Mouse (Mus musculus) heart, embryonic 15.5 days (tissue): Measurements from ENCODE around the gene Cplx2. TPM values are rescaled to one million over a fixed set of nuclear protein-coding genes. Genes with fewer than 3 reads are reported as not detected.

Source experiments
- ATAC-seq: fragments of 200-750 bp; cut with Nextera tagmentation; replicated peaks from 2 replicates; pipeline ENCODE4 v1.8.0; 2017; ENCODE audit warnings: low read depth, moderate TSS enrichment; ENCODE audit not compliant: insufficient number of reproducible peaks, insufficient read depth, low FRiP score
- H3K27ac ChIP-seq: fragments of 300-500 bp; sonication (generic); 2 replicates; pipeline ENCODE4 v1.5.1; 2015; ENCODE audit warnings: mild to moderate bottlenecking, inconsistent platforms
- H3K27me3 ChIP-seq: fragments of 300-500 bp; sonication (generic); 2 replicates; pipeline ENCODE4 v1.6.1; 2015; ENCODE audit warnings: inconsistent platforms
- H3K36me3 ChIP-seq: fragments of 300-500 bp; sonication (generic); 2 replicates; pipeline ENCODE4 v1.6.1; 2015; ENCODE audit warnings: mild to moderate bottlenecking, inconsistent platforms
- H3K4me1 ChIP-seq: fragments of 300-500 bp; sonication (generic); replicated peaks from 2 replicates; pipeline ENCODE4 v1.6.1; 2015; ENCODE audit warnings: inconsistent platforms
- H3K4me2 ChIP-seq: fragments of 300-500 bp; sonication (generic); 2 replicates; pipeline ENCODE4 v1.6.1; 2015; ENCODE audit warnings: inconsistent platforms, mild to moderate bottlenecking, moderate library complexity
- H3K4me3 ChIP-seq: fragments of 300-500 bp; sonication (generic); 2 replicates; pipeline ENCODE4 v1.5.1; 2015; ENCODE audit warnings: mild to moderate bottlenecking, inconsistent platforms
- H3K9ac ChIP-seq: fragments of 300-500 bp; sonication (generic); 2 replicates; pipeline ENCODE4 v1.6.1; 2015; ENCODE audit warnings: mild to moderate bottlenecking, inconsistent platforms
- H3K9me3 ChIP-seq: fragments of 300-500 bp; sonication (generic); replicated peaks from 2 replicates; pipeline ENCODE4 v1.6.1; 2016; ENCODE audit warnings: inconsistent platforms
- WGBS: fragments of 180-500 bp; shearing (Covaris S2); methylation state at CpG from one replicate; pipeline ENCODE4 v1.1.7; 2015; ENCODE audit warnings: mixed read lengths; 5-methylcytosine and 5-hydroxymethylcytosine counted together
- polyA plus RNA-seq: library from polyadenylated mRNA; unstranded; fragments of >200 nt; fragmentation: Nextera tagmentation; extraction: Ambion mirVana; gene quantifications from 2 replicates; pipeline ENCODE4 v1.2.1, GENCODE M21; 2015

Cplx2 gene
- polyA plus RNA-seq, 1 experiment from 2014 or later: 1.9 TPM

DNA sequence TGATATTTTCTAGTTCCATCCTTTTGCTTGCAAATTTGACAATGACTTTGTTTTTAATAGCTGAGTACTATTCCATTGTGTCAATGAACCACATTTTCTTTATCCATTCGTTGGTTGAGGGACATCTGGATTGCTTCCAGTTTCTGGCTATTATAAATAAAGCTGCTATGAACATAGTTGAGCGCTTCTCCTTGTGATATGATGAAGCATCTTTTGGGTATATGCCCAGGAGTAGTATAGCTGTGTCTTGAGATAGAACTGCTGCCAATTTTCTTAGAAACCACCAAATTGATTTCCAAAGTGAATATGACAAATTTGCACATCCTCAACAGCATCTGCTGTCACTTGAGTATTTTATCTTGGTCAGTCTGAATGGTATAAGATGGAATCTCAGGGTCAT is 34.7 kb downstream of the Cplx2 start:
- Histone ChIP-seq H3K9ac (no peak overlapping the region), H3K27me3 (no peaks in the 10 kb centered on the region), H3K27ac (no peak overlapping the region), H3K36me3 (no peaks in the 10 kb centered on the region), H3K4me2 (no peak overlapping the region), H3K9me3 (no peaks in the 10 kb centered on the region), H3K4me1 (peaks cover 6% of the 10 kb centered on the region), H3K4me3 (no peak overlapping the region)
- no peak for ATAC-seq
- 62% methylated on average over 2 of the region's 2 CpGs for WGBS

DNA sequence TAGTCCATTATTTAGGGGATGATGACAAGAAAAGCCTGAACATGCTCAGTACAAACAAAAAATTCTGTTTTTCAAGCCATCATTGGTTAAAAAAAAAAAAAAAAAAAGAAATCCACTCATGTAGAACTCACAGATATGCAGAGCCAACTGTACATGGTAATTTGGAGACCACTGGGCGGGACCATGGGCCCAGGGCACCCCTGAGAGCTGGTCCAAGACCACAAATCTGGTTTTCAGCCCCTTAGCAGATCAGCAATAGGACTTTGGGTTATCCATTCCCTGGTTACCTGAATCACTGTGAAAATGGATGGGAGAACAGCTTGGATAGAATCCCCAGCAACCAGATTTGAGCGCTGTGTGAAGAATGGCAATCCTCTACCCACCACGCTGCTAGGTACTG is 40.5 kb downstream of the Cplx2 start:
- no peaks in the 10 kb centered on the region; the same call in 1 of the 2 replicates for H3K27me3 ChIP-seq
- peaks cover 7% of the 10 kb centered on the region for H3K4me1 ChIP-seq
- ATAC-seq: no peak
- no peaks in the 10 kb centered on the region for H3K9me3 ChIP-seq
- H3K27ac ChIP-seq: no peak overlapping the region
- H3K4me3 ChIP-seq: no peak overlapping the region
- 93% methylated on average over 3 of the region's 3 CpGs for WGBS
- H3K36me3 ChIP-seq: no peaks in the 10 kb centered on the region
- no peak overlapping the region for H3K4me2 ChIP-seq
- no peak overlapping the region for H3K9ac ChIP-seq

DNA sequence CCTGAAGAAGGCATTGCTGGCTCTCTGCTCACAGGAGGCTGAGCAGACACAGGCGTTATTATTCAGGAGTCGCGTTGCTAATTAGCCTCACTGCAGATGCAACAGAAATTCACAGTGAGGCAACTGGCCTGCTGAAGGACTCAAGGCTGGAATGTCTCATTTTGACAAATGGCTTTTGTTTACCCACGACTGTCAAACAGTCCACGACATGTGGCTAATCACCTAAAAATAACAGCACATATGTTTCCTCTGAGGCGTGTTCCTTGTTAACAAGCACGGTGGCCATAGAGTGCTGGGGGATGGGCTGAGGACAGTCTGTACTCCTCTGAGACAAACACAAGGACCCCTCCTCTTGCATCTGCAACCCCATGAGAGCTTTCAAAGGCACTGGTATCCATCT is 41.1 kb downstream of the Cplx2 start:
- H3K27ac ChIP-seq: no peak overlapping the region
- no peak for ATAC-seq
- no peaks in the 10 kb centered on the region; the same call in 1 of the 2 replicates for H3K27me3 ChIP-seq
- H3K4me3 ChIP-seq: no peak overlapping the region
- no peaks in the 10 kb centered on the region for H3K9me3 ChIP-seq
- H3K4me1 ChIP-seq: peaks cover 7% of the 10 kb centered on the region
- no peaks in the 10 kb centered on the region for H3K36me3 ChIP-seq
- no peak overlapping the region for H3K4me2 ChIP-seq
- 11% methylated on average over 7 of the region's 7 CpGs for WGBS
- H3K9ac ChIP-seq: no peak overlapping the region

DNA sequence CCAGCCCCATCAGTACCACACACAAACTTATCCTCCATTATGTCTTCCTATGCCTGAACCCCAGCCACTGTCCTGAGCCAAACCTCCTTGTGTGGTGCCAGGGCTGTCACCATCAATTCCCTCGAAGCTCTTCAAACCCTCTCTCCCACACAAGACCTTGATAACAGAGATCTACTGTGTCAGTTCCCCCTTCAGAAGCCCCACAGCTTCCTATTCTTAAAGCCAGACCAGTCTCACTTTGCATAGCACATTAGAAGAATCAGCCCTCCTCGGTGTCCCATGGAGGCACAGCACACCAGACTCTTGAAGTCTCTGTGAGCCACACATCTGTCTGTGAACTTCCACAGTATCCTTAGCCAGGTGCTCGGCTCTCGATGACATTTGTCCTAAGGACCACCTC is 41.6 kb downstream of the Cplx2 start:
- no peaks in the 10 kb centered on the region for H3K36me3 ChIP-seq
- H3K4me1 ChIP-seq: peaks cover 7% of the 10 kb centered on the region
- H3K27me3 ChIP-seq: no peaks in the 10 kb centered on the region; the same call in 1 of the 2 replicates
- WGBS: 54% methylated on average over 4 of the region's 4 CpGs
- H3K4me3 ChIP-seq: no peak overlapping the region
- no peak overlapping the region for H3K9ac ChIP-seq
- no peak overlapping the region for H3K4me2 ChIP-seq
- H3K9me3 ChIP-seq: no peaks in the 10 kb centered on the region
- ATAC-seq: no peak
- H3K27ac ChIP-seq: no peak overlapping the region

DNA sequence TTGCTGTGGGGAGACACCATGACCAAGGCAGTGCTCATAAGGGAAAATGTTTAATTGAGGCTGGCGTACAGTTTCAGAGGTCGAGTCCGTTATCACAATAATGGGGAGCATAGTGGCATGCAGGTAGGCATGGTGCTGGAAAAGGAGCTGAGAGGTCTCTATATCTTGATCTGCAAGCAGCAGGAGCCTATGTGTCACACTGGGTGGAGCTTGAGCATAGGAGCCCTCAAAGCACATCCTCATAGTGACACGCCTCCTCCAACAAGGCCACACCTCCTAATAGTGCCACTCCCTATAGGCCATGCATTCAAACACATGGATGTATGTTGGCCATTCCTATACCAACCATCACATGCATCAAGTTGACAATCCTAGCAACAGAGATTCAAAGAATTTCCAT is 43.9 kb downstream of the Cplx2 start:
- H3K36me3 ChIP-seq: no peaks in the 10 kb centered on the region
- no peaks in the 10 kb centered on the region for H3K9me3 ChIP-seq
- H3K27me3 ChIP-seq: no peaks in the 10 kb centered on the region; the same call in 1 of the 2 replicates
- no peak overlapping the region for H3K27ac ChIP-seq
- peaks cover 7% of the 10 kb centered on the region for H3K4me1 ChIP-seq
- no peak overlapping the region for H3K4me3 ChIP-seq
- H3K4me2 ChIP-seq: no peak overlapping the region
- no peak overlapping the region for H3K9ac ChIP-seq
- WGBS: 90% methylated on average over 4 of the region's 4 CpGs
- ATAC-seq: no peak

DNA sequence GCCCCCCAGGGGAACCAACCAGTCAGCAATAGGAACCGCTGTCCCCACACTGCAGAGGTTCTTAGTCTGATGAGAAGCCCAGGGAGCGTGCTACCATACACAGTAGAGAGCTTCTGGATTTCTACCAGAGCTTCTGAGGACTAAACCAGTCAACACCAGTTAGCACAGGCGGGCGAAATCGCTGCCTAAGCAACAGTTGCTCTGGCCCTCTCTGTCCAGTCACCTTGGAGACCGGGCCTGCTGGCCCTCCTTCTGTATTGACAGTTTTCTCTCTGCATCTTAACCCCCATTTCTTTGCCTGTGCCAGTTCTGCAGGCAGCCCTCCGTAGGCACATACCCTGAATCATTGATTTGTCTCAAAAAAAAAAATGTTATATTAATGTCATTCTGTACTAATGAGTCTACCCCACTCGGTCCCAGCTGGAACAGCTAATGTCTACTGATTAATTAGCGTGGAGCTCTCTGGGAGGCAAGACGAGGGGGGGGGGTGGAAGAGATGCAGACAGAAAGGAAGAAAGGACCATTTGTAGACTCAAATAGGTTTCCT is 47.7 kb downstream of the Cplx2 start:
- 75% methylated on average over 10 of the region's 10 CpGs for WGBS
- no peak for ATAC-seq
- Histone ChIP-seq H3K4me3 (no peak overlapping the region), H3K9me3 (no peaks in the 10 kb centered on the region), H3K9ac (no peak overlapping the region), H3K4me1 (no peaks in the 10 kb centered on the region), H3K36me3 (no peaks in the 10 kb centered on the region), H3K27me3 (no peaks in the 10 kb centered on the region), H3K27ac (no peak overlapping the region), H3K4me2 (no peak overlapping the region)

DNA sequence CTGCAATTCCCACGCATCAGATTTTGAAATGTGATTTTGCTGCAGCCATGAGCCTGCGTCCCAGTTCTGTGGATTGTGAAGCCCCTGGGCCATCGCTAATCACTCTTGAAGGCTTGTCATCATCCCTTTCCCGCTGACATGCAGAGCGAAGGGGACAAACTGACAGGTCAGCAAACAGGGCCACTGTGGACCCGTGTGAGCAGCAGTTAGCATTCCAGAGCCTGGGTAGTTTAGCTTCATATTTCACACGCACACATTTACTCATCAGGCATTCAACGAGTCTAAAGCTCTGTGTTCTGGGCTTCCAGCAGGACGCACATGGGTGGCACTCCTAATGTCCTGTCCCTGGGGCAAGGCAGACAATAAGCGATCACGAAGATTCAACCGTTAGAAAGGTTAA is 49.1 kb downstream of the Cplx2 start:
- no peak for ATAC-seq
- WGBS: 75% methylated on average over 12 of the region's 12 CpGs
- H3K36me3 ChIP-seq: no peaks in the 10 kb centered on the region
- H3K27ac ChIP-seq: no peak overlapping the region
- H3K4me3 ChIP-seq: no peak overlapping the region
- H3K9me3 ChIP-seq: no peaks in the 10 kb centered on the region
- H3K4me2 ChIP-seq: no peak overlapping the region
- no peaks in the 10 kb centered on the region for H3K27me3 ChIP-seq
- H3K9ac ChIP-seq: no peak overlapping the region
- peaks cover 1% of the 10 kb centered on the region; the same call in 1 of the 2 replicates for H3K4me1 ChIP-seq

DNA sequence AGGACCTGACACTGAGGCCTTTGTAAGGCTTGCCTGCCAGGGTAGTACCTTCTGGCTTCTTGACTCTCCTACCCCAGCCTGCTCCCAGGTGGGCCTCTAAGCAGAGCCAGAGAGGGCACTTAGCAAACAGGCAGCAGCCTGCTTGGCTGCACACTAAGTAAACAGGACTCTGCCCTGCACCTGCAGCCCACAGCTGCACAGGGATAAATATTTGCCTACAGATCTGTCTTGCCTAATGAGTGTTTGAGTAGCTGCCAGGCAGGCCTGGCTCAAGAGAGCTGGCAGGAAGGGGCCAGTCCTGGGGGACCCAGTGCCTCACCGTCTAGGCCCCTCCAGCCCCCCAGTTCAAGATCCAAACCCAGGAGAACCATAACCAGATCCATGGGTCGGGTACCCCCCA is 54.1 kb downstream of the Cplx2 start:
- H3K27ac ChIP-seq: no peak overlapping the region
- H3K27me3 ChIP-seq: no peaks in the 10 kb centered on the region
- no peaks in the 10 kb centered on the region for H3K36me3 ChIP-seq
- H3K4me2 ChIP-seq: no peak overlapping the region
- 60% methylated on average over 2 of the region's 2 CpGs for WGBS
- no peak for ATAC-seq
- H3K9ac ChIP-seq: no peak overlapping the region
- no peak overlapping the region for H3K4me3 ChIP-seq
- no peaks in the 10 kb centered on the region for H3K9me3 ChIP-seq
- H3K4me1 ChIP-seq: peaks cover 4% of the 10 kb centered on the region; the same call in 1 of the 2 replicates

DNA sequence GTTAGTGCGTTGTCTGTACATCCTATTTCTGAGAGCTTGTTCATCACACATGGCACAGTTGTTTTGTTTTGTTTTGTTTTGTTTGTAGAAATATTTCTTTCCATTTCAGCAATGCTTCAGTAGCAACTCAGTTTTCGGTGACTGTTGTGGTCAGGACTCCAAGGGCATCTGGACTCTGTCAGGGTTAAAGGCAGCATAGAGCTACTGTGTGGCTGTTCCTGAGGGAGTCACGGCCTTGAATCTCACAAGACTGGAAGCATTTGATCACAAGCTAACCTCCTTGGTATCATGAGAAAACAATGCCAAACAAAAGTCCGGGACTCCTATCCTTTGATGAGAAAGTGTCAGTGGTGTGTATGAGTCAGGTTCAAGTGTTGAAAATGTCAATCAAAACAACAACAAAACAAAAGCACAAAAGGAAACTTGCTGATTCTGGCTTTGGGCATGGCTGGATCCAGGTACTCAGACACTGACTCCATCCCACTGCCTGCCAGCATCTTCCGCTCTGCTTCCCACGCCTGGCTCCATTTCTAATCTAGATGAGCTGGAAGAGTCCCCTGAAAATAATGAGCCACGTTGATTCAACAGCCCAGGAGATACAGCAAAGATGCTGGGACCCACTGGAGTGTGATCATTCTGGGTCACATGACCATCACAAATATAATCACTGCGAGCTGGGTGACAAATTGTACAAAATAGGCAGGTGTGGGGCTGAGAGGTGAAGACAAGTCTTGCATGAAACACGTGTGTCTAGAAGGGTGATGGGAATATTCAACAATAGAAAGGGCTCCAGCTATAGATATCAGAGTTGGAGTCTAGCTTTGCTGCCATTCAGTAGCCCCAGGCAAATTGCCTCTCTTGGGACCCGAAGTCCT is 55.9 kb downstream of the Cplx2 start:
- no peaks in the 10 kb centered on the region for H3K36me3 ChIP-seq
- no peak overlapping the region for H3K27ac ChIP-seq
- 63% methylated on average over 10 of the region's 10 CpGs for WGBS
- H3K4me1 ChIP-seq: peaks cover 4% of the 10 kb centered on the region; the same call in 1 of the 2 replicates
- H3K27me3 ChIP-seq: no peaks in the 10 kb centered on the region
- no peak overlapping the region for H3K4me3 ChIP-seq
- no peak overlapping the region for H3K4me2 ChIP-seq
- no peak for ATAC-seq
- no peaks in the 10 kb centered on the region for H3K9me3 ChIP-seq
- H3K9ac ChIP-seq: no peak overlapping the region

DNA sequence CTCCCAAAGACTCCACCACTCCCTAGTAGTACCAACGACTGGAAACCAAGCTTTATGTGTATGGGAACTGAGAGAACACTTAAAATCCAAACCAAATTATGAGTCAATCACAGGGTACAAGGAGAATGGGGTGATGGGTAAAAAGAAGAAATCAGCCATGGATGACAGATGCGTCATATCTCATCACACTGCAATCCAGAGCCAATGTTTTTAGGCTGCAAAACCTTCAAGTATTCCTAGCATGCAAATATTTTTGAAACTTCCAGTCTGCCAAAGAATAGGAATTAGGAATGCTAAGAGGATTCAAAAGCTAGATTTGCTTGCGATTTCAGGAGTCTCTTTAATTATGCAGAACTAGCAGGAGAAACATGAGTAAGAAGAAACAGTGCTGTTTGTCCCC is 57.6 kb downstream of the Cplx2 start:
- no peak overlapping the region for H3K27ac ChIP-seq
- no peak overlapping the region for H3K9ac ChIP-seq
- ATAC-seq: no peak
- H3K9me3 ChIP-seq: no peaks in the 10 kb centered on the region
- no peaks in the 10 kb centered on the region for H3K36me3 ChIP-seq
- H3K4me3 ChIP-seq: no peak overlapping the region
- no peak overlapping the region for H3K4me2 ChIP-seq
- H3K4me1 ChIP-seq: peaks cover 4% of the 10 kb centered on the region; the same call in 1 of the 2 replicates
- H3K27me3 ChIP-seq: no peaks in the 10 kb centered on the region
- WGBS: 80% methylated on average over 3 of the region's 3 CpGs

DNA sequence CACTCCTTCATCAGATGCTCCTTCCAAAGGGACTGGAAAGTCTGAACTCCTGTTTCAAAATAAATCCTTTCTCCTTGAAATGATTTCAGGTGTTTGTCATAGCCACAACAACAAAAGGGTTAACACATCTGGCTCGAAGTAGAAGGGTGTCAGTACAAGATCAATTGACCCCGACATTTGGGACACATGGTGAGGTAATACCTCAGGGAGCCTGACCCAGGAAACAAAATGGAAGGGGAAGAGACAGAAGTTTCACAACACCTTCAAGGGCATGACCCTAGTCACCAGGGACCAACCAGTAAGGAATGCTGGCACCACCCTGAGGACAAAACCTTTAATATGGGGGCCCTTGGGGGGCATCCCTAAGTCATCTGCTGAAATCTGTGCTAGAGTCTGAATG is 58.9 kb downstream of the Cplx2 start:
- H3K9ac ChIP-seq: no peak overlapping the region
- no peak overlapping the region for H3K4me2 ChIP-seq
- H3K9me3 ChIP-seq: no peaks in the 10 kb centered on the region
- no peak for ATAC-seq
- H3K4me3 ChIP-seq: no peak overlapping the region
- H3K36me3 ChIP-seq: no peaks in the 10 kb centered on the region
- 39% methylated on average over 2 of the region's 2 CpGs for WGBS
- no peaks in the 10 kb centered on the region for H3K27me3 ChIP-seq
- H3K4me1 ChIP-seq: peaks cover 4% of the 10 kb centered on the region; the same call in 1 of the 2 replicates
- no peak overlapping the region for H3K27ac ChIP-seq

DNA sequence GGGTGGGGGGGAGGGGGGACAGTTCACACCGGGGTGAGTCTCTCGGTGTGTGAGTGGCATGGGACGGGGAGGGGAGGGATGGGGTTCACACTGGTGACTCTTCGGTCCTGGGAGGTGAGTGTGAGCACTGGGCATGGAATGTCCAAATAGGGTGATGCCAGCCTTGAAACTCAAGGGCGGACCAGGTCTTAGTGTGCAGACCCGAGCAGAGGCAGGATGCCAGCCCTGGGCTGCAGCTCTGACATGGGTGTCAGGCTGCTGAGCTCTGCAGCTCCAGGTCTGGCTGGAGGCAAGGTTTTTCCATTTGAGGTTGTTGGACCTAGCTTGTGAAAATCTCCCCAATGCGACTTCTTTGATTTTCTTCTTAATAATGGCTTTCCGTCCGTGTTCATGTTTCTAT is 60.0 kb downstream of the Cplx2 start:
- Histone ChIP-seq H3K9me3 (no peaks in the 10 kb centered on the region), H3K4me3 (no peak overlapping the region), H3K27ac (no peak overlapping the region), H3K27me3 (no peaks in the 10 kb centered on the region), H3K4me2 (no peak overlapping the region), H3K9ac (no peak overlapping the region), H3K4me1 (no peaks in the 10 kb centered on the region), H3K36me3 (no peaks in the 10 kb centered on the region)
- WGBS: 84% methylated on average over 9 of the region's 9 CpGs
- no peak for ATAC-seq
